Mouse (Mus musculus) forebrain, embryonic 15.5 days (tissue): ENCODE data around the gene Antxr1. TPM values are rescaled to one million over a fixed set of nuclear protein-coding genes. Genes with fewer than 3 reads are reported as not detected.

Experiments used
- ATAC-seq: fragments of 200-750 bp; cut with Nextera tagmentation; replicated peaks from 2 replicates; pipeline ENCODE4 v1.8.0; 2017; ENCODE audit warnings: mild to moderate bottlenecking, moderate TSS enrichment, moderate library complexity
- H3K27ac ChIP-seq: fragments of 300-500 bp; sonication (generic); replicated peaks from 2 replicates; pipeline ENCODE4 v1.5.1; 2015; ENCODE audit warnings: mild to moderate bottlenecking, inconsistent platforms
- H3K27me3 ChIP-seq: fragments of 300-500 bp; sonication (generic); 2 replicates; pipeline ENCODE4 v1.6.1; 2015; ENCODE audit warnings: inconsistent platforms
- H3K36me3 ChIP-seq: fragments of 300-500 bp; sonication (generic); 2 replicates; pipeline ENCODE4 v1.6.1; 2015; ENCODE audit warnings: mild to moderate bottlenecking, inconsistent platforms
- H3K4me1 ChIP-seq: fragments of 300-500 bp; sonication (generic); 2 replicates; pipeline ENCODE4 v1.6.1; 2015; ENCODE audit warnings: inconsistent platforms
- H3K4me2 ChIP-seq: fragments of 300-500 bp; sonication (generic); replicated peaks from 2 replicates; pipeline ENCODE4 v1.6.1; 2015; ENCODE audit warnings: mild to moderate bottlenecking, inconsistent platforms
- H3K4me3 ChIP-seq: fragments of 300-500 bp; sonication (generic); 2 replicates; pipeline ENCODE4 v1.5.1; 2015; ENCODE audit warnings: mild to moderate bottlenecking, inconsistent platforms
- H3K9ac ChIP-seq: fragments of 300-500 bp; sonication (generic); replicated peaks from 2 replicates; pipeline ENCODE4 v1.6.1; 2015; ENCODE audit warnings: mild to moderate bottlenecking, inconsistent platforms
- H3K9me3 ChIP-seq: fragments of 300-500 bp; sonication (generic); 2 replicates; pipeline ENCODE4 v1.6.1; 2016; ENCODE audit warnings: inconsistent platforms
- WGBS: fragments of 180-500 bp; shearing (Covaris S2); methylation state at CpG from one replicate; pipeline ENCODE4 v1.1.7; 2015; ENCODE audit warnings: mixed read lengths; 5-methylcytosine and 5-hydroxymethylcytosine counted together
- polyA plus RNA-seq: library from polyadenylated mRNA; unstranded; fragments of >200 nt; fragmentation: Nextera tagmentation; extraction: Ambion mirVana; gene quantifications from 2 replicates; pipeline ENCODE4 v1.2.1, GENCODE M21; 2015

The Antxr1 gene
- polyA plus RNA-seq = 3.0 and 3.4 TPM in 2 replicates

GRCm38 (mm10) chr6:87335091-87335934, at the start of gene Antxr1:
Gene Antxr1 (minus strand): TSS chr6:87335821.
- Histone ChIP-seq H3K27ac (peak within 1 kb of the TSS; percentile 25; the same call in 1 of the 2 replicates), H3K4me3 (peak within 1 kb of the TSS; percentile 65), H3K4me1 (peaks cover 22% of the 10 kb centered on the region), H3K4me2 (peak within 1 kb of the TSS; percentile 86), H3K9me3 (no peaks in the 10 kb centered on the region), H3K27me3 (no peaks in the 10 kb centered on the region), H3K9ac (peak within 1 kb of the TSS; percentile 66), H3K36me3 (no peaks in the 10 kb centered on the region)
- WGBS = under 1% methylated on average over 54 of the region's 54 CpGs
- ATAC-seq = peak; percentile 77

- Histone ChIP-seq H3K27me3 (no peaks in the 10 kb centered on the region), H3K9me3 (no peaks in the 10 kb centered on the region), H3K4me3 (no peak overlapping the region), H3K27ac (no peak overlapping the region), H3K4me1 (peaks cover 9% of the 10 kb centered on the region; the same call in 1 of the 2 replicates), H3K36me3 (no peaks in the 10 kb centered on the region), H3K9ac (no peak overlapping the region), H3K4me2 (0 out of 2 replicates have a peak overlapping the region, but pooled peaks have one; percentile 52)
- no peak for ATAC-seq
- WGBS = 57% methylated on average over 6 of the region's 6 CpGs
Observed at GRCm38 (mm10) chr6:87384761-87385160, 49.1 kb upstream of the Antxr1 start.

GRCm38 (mm10) chr6:87383926-87384691, 48.5 kb upstream of the Antxr1 start:
- WGBS = 6% methylated on average over 24 of the region's 24 CpGs
- peak overlapping the region; percentile 27; the same call in 1 of the 2 replicates for H3K9ac ChIP-seq
- H3K27ac ChIP-seq = no peak overlapping the region
- peak; percentile 64 for ATAC-seq
- H3K4me2 ChIP-seq = peak overlapping the region; percentile 52
- no peaks in the 10 kb centered on the region for H3K36me3 ChIP-seq
- no peaks in the 10 kb centered on the region for H3K9me3 ChIP-seq
- peaks cover 9% of the 10 kb centered on the region; the same call in 1 of the 2 replicates for H3K4me1 ChIP-seq
- peak overlapping the region; percentile 38 for H3K4me3 ChIP-seq
- no peaks in the 10 kb centered on the region for H3K27me3 ChIP-seq

- Histone ChIP-seq H3K9me3 (no peaks in the 10 kb centered on the region), H3K4me2 (no peak within 1 kb of the TSS), H3K36me3 (no peaks in the 10 kb centered on the region), H3K27me3 (no peaks in the 10 kb centered on the region), H3K27ac (no peak within 1 kb of the TSS), H3K4me1 (no peaks in the 10 kb centered on the region), H3K4me3 (no peak within 1 kb of the TSS), H3K9ac (no peak within 1 kb of the TSS)
- WGBS = 93% methylated on average over 9 of the region's 9 CpGs
- no peak for ATAC-seq
Observed at GRCm38 (mm10) chr6:87373057-87373456, 37.4 kb upstream of the Antxr1 start, which contains the start of gene Gkn2. Gene Gkn2 (plus strand): TSS chr6:87373357.

- WGBS = 93% methylated on average over 5 of the region's 5 CpGs
- Histone ChIP-seq H3K9ac (no peak overlapping the region), H3K9me3 (no peaks in the 10 kb centered on the region), H3K4me3 (no peak overlapping the region), H3K36me3 (no peaks in the 10 kb centered on the region), H3K27me3 (no peaks in the 10 kb centered on the region), H3K4me2 (no peak overlapping the region), H3K4me1 (no peaks in the 10 kb centered on the region), H3K27ac (no peak overlapping the region)
- no peak for ATAC-seq
Observed at GRCm38 (mm10) chr6:87369223-87369622, 33.6 kb upstream of the Antxr1 start.

- Histone ChIP-seq H3K4me2 (no peak overlapping the region), H3K4me3 (no peak overlapping the region), H3K9me3 (no peaks in the 10 kb centered on the region), H3K9ac (no peak overlapping the region), H3K27me3 (no peaks in the 10 kb centered on the region), H3K36me3 (no peaks in the 10 kb centered on the region), H3K27ac (no peak overlapping the region), H3K4me1 (no peaks in the 10 kb centered on the region)
- 52% methylated on average over 5 of the region's 5 CpGs for WGBS
- ATAC-seq = no peak
Observed at GRCm38 (mm10) chr6:87354441-87354840, 18.8 kb upstream of the Antxr1 start.

GRCm38 (mm10) chr6:87350829-87351228, 15.2 kb upstream of the Antxr1 start, which contains the start of gene Gkn1:
Gene Gkn1 (minus strand): TSS chr6:87350942.
- no peak within 1 kb of the TSS for H3K27ac ChIP-seq
- ATAC-seq = no peak
- H3K4me2 ChIP-seq = no peak within 1 kb of the TSS
- no peak within 1 kb of the TSS for H3K9ac ChIP-seq
- H3K4me1 ChIP-seq = no peaks in the 10 kb centered on the region
- no peak within 1 kb of the TSS for H3K4me3 ChIP-seq
- H3K36me3 ChIP-seq = no peaks in the 10 kb centered on the region
- WGBS = 92% methylated on average over 8 of the region's 8 CpGs
- H3K9me3 ChIP-seq = no peaks in the 10 kb centered on the region
- H3K27me3 ChIP-seq = no peaks in the 10 kb centered on the region

GRCm38 (mm10) chr6:87335935-87336295, 294 bp upstream of the Antxr1 start:
- Histone ChIP-seq H3K9ac (no peak overlapping the region), H3K4me2 (peak overlapping the region; percentile 86; the same call in 1 of the 2 replicates), H3K4me3 (no peak overlapping the region), H3K27me3 (no peaks in the 10 kb centered on the region), H3K27ac (no peak overlapping the region), H3K4me1 (peaks cover 22% of the 10 kb centered on the region), H3K36me3 (no peaks in the 10 kb centered on the region), H3K9me3 (no peaks in the 10 kb centered on the region)
- no peak; the same call in 1 of the 2 replicates for ATAC-seq
- WGBS = 29% methylated on average over 6 of the region's 6 CpGs

GRCm38 (mm10) chr6:87334361-87335090, 1.1 kb downstream of the Antxr1 start:
- H3K4me3 ChIP-seq = peak overlapping the region; percentile 65
- H3K4me2 ChIP-seq = peak overlapping the region; percentile 86
- peaks cover 22% of the 10 kb centered on the region for H3K4me1 ChIP-seq
- WGBS = 2% methylated on average over 11 of the region's 11 CpGs
- peak; percentile 55 for ATAC-seq
- H3K36me3 ChIP-seq = no peaks in the 10 kb centered on the region
- H3K9me3 ChIP-seq = no peaks in the 10 kb centered on the region
- H3K9ac ChIP-seq = peak overlapping the region; percentile 66
- H3K27ac ChIP-seq = no peak overlapping the region
- no peaks in the 10 kb centered on the region for H3K27me3 ChIP-seq

- Histone ChIP-seq H3K4me3 (no peak overlapping the region), H3K4me2 (no peak overlapping the region), H3K27me3 (no peaks in the 10 kb centered on the region), H3K36me3 (no peaks in the 10 kb centered on the region), H3K4me1 (peaks cover 29% of the 10 kb centered on the region), H3K27ac (no peak overlapping the region), H3K9ac (no peak overlapping the region), H3K9me3 (no peaks in the 10 kb centered on the region)
- 65% methylated on average over 2 of the region's 2 CpGs for WGBS
- ATAC-seq = no peak
Observed at GRCm38 (mm10) chr6:87332380-87332779, 3.2 kb downstream of the Antxr1 start.

GRCm38 (mm10) chr6:87328265-87329173, 7.1 kb downstream of the Antxr1 start:
- no peak overlapping the region for H3K9ac ChIP-seq
- no peak for ATAC-seq

More at GRCm38 (mm10) chr6:87328265-87329173, 7.1 kb downstream of the Antxr1 start:
- no peak overlapping the region for H3K4me3 ChIP-seq
- no peak overlapping the region for H3K27ac ChIP-seq
- H3K9me3 ChIP-seq = no peaks in the 10 kb centered on the region
- no peak overlapping the region for H3K4me2 ChIP-seq
- 69% methylated on average over 22 of the region's 22 CpGs for WGBS
- H3K27me3 ChIP-seq = no peaks in the 10 kb centered on the region
- peaks cover 16% of the 10 kb centered on the region for H3K4me1 ChIP-seq
- no peaks in the 10 kb centered on the region for H3K36me3 ChIP-seq
